Mouse (Mus musculus): ENCODE results near the gene Taco1. TPM values are rescaled to one million over a fixed set of nuclear protein-coding genes. Genes with fewer than 3 reads are reported as not detected.

The Taco1 gene
- total RNA-seq, 2 experiments from 2014 or later: 17.6 to 21.8 TPM

- no peak for DNase-seq (ENCODE audit: extremely low spot score in 1 of 2, low spot score in 1 of 2)
Observed at GRCm38 (mm10) chr11:106060549-106060948, 5.3 kb upstream of the Taco1 start.

GRCm38 (mm10) chr11:106061311-106061710 is 4.5 kb upstream of the Taco1 start:
- no peak for DNase-seq (ENCODE audit: extremely low spot score in 1 of 2, low spot score in 1 of 2)

- no peak for DNase-seq (ENCODE audit: extremely low spot score in 1 of 2, low spot score in 1 of 2)
Observed at GRCm38 (mm10) chr11:106063756-106064155, 2.1 kb upstream of the Taco1 start.

- DNase-seq (ENCODE audit: extremely low spot score in 1 of 2, low spot score in 1 of 2): no peak
Observed at GRCm38 (mm10) chr11:106065073-106065922, 563 bp upstream of the Taco1 start.

- DNase-seq (ENCODE audit: extremely low spot score in 1 of 2, low spot score in 1 of 2): peak in 1 of 2 experiments; percentile 50
Observed at GRCm38 (mm10) chr11:106066616-106067015, 755 bp downstream of the Taco1 start.

- no peak for DNase-seq (ENCODE audit: extremely low spot score in 1 of 2, low spot score in 1 of 2)
Observed at GRCm38 (mm10) chr11:106073774-106074173, 7.9 kb downstream of the Taco1 start.

- peak in 1 of 2 experiments; percentile 83 for DNase-seq (ENCODE audit: extremely low spot score in 1 of 2, low spot score in 1 of 2)
Observed at GRCm38 (mm10) chr11:106076321-106076720, 10.5 kb downstream of the Taco1 start.

- DNase-seq (ENCODE audit: extremely low spot score in 1 of 2, low spot score in 1 of 2): peak; percentile 91 to 92
Observed at GRCm38 (mm10) chr11:106083708-106084701, 18.1 kb downstream of the Taco1 start, which contains the start of gene Map3k3. Map3k3 (plus strand) TSS chr11:106084613.

GRCm38 (mm10) chr11:106084911-106085561 is 19.2 kb downstream of the Taco1 start:
- DNase-seq (ENCODE audit: extremely low spot score in 1 of 2, low spot score in 1 of 2): peak; percentile 54 to 65

- no peak for DNase-seq (ENCODE audit: extremely low spot score in 1 of 2, low spot score in 1 of 2)
Observed at GRCm38 (mm10) chr11:106098223-106098622, 32.4 kb downstream of the Taco1 start.

GRCm38 (mm10) chr11:106102866-106103265 is 37.0 kb downstream of the Taco1 start:
- DNase-seq (ENCODE audit: extremely low spot score in 1 of 2, low spot score in 1 of 2): no peak

- DNase-seq (ENCODE audit: extremely low spot score in 1 of 2, low spot score in 1 of 2): no peak
Observed at GRCm38 (mm10) chr11:106106047-106106587, 40.3 kb downstream of the Taco1 start.

GRCm38 (mm10) chr11:106111688-106112087 is 45.8 kb downstream of the Taco1 start:
- no peak for DNase-seq (ENCODE audit: extremely low spot score in 1 of 2, low spot score in 1 of 2)

- DNase-seq (ENCODE audit: extremely low spot score in 1 of 2, low spot score in 1 of 2): no peak
Observed at GRCm38 (mm10) chr11:106122221-106122620, 56.4 kb downstream of the Taco1 start.

GRCm38 (mm10) chr11:106122736-106123135 is 56.9 kb downstream of the Taco1 start:
- DNase-seq (ENCODE audit: extremely low spot score in 1 of 2, low spot score in 1 of 2): no peak

Other genes with a start within 250 kb of the Taco1 start
- gene Cyb561, start 112.7 kb upstream of the Taco1 start, total RNA-seq (2021): 10 to 100 TPM; 51.4 to 52.3 TPM
- 1 to 10 TPM; 6.2 to 7.7 TPM for gene Ace, start 98.1 kb upstream of the Taco1 start, total RNA-seq (2021)
- gene Ace3, start 71.4 kb upstream of the Taco1 start, total RNA-seq (2021): not detected
- 1 to 10 TPM in 1 of 2 experiments, under 1 TPM in 1; 0.96 to 1.1 TPM for gene Kcnh6, start 57.9 kb upstream of the Taco1 start, total RNA-seq (2021)
- 100 to 1,000 TPM; 146 to 153 TPM for gene Dcaf7, start 29.2 kb upstream of the Taco1 start, total RNA-seq (2021)
- 10 to 100 TPM; 24.5 to 31.9 TPM for gene Map3k3, start 18.6 kb downstream of the Taco1 start, total RNA-seq (2021)
- not detected for gene Gm10840, start 94.8 kb downstream of the Taco1 start, total RNA-seq (2021)
- 100 to 1,000 TPM; 149 to 156 TPM for gene Limd2, start 94.8 kb downstream of the Taco1 start, total RNA-seq (2021)
- gene Strada, start 136.1 kb downstream of the Taco1 start, total RNA-seq (2021): 10 to 100 TPM; 27.1 to 33.4 TPM
- gene Ccdc47, start 150.3 kb downstream of the Taco1 start, total RNA-seq (2021): 10 to 100 TPM; 84.9 to 93.9 TPM
- gene Ddx42, start 150.9 kb downstream of the Taco1 start, total RNA-seq (2021): 10 to 100 TPM; 64.5 to 74.1 TPM
- gene Ftsj3, start 190.0 kb downstream of the Taco1 start, total RNA-seq (2021): 10 to 100 TPM; 29.9 to 32.8 TPM
- 100 to 1,000 TPM; 148 to 174 TPM for gene Psmc5, start 190.1 kb downstream of the Taco1 start, total RNA-seq (2021)
- gene Smarcd2, start 206.9 kb downstream of the Taco1 start, total RNA-seq (2021): 10 to 100 TPM; 24.7 to 26.1 TPM
- under 1 TPM; 0.19 to 0.22 TPM for gene Tcam1, start 210.6 kb downstream of the Taco1 start, total RNA-seq (2021)
- not detected for gene Gh, start 235.8 kb downstream of the Taco1 start, total RNA-seq (2021)
- under 1 TPM in 1 of 2 experiments, not detected in 1; 0.31 TPM for gene Cd79b, start 248.7 kb downstream of the Taco1 start, total RNA-seq (2021)

All from layer of hippocampus, postnatal 25 days (tissue).